Mouse (Mus musculus) ES-E14 (cell line): ENCODE data around the gene Defb33. TPM values are rescaled to one million over a fixed set of nuclear protein-coding genes. Genes with fewer than 3 reads are reported as not detected.

Experiments used
- DNase-seq: peaks from one replicate; pipeline ENCODE4 v3.0.0-alpha.2; 2013; ENCODE audit warnings: low read depth, low spot score
- H3K27ac ChIP-seq: 2 replicates; pipeline ENCODE4 v1.5.1; 2012; ENCODE audit warnings: low read depth, mild to moderate bottlenecking, low read length, moderate library complexity, mixed read lengths; ENCODE audit not compliant: poor library complexity, insufficient read depth, severe bottlenecking
- H3K36me3 ChIP-seq: 2 replicates; pipeline ENCODE4 v1.6.1; 2012; ENCODE audit warnings: mild to moderate bottlenecking, low read length, moderate library complexity, mixed read lengths; ENCODE audit not compliant: control insufficient read depth, poor library complexity, insufficient read depth, severe bottlenecking
- H3K4me1 ChIP-seq, 2 experiments: fragments of 150-350 bp in 1 of 2; sonication (generic) in 1 of 2; 2 replicates each; pipeline ENCODE4 v1.6.1; 2012; ENCODE audit warnings: low read length in 2 of 2, mild to moderate bottlenecking in 1 of 2, mixed read lengths in 1 of 2; ENCODE audit not compliant: control insufficient read depth in 2 of 2, insufficient read depth in 2 of 2, poor library complexity in 1 of 2
- H3K4me3 ChIP-seq, 2 experiments: fragments of 150-350 bp in 1 of 2; sonication (generic) in 1 of 2; 2 replicates each; pipeline ENCODE4 v1.5.1; 2012; ENCODE audit warnings: low read length in 2 of 2, low read depth in 1 of 2, mild to moderate bottlenecking in 1 of 2, mixed read lengths in 1 of 2; ENCODE audit not compliant: insufficient read depth in 1 of 2, poor library complexity in 1 of 2, severe bottlenecking in 1 of 2
- H3K9ac ChIP-seq: 2 replicates; pipeline ENCODE4 v1.6.1; 2012; ENCODE audit warnings: low read depth, mild to moderate bottlenecking, low read length, mixed read lengths; ENCODE audit not compliant: poor library complexity, insufficient read depth, severe bottlenecking
- H3K9me3 ChIP-seq: fragments of 150-350 bp; sonication (generic); 2 replicates; pipeline ENCODE4 v1.6.1; 2012; ENCODE audit warnings: low read depth, mild to moderate bottlenecking, low read length; ENCODE audit not compliant: control insufficient read depth, insufficient read depth
- CHD2 ChIP-seq: IDR thresholded peaks from 2 replicates; pipeline ENCODE4 v1.6.1; 2014; ENCODE audit warnings: mild to moderate bottlenecking, low read depth, low read length, inconsistent platforms
- HCFC1 ChIP-seq: IDR thresholded peaks from 2 replicates; pipeline ENCODE4 v1.6.1; 2012; ENCODE audit warnings: low read length, inconsistent platforms, borderline replicate concordance; ENCODE audit not compliant: insufficient read depth
- MAFK ChIP-seq: IDR thresholded peaks from 2 replicates; pipeline ENCODE4 v1.6.1; 2014; ENCODE audit warnings: mild to moderate bottlenecking, low read depth, low read length, inconsistent platforms; ENCODE audit not compliant: insufficient read depth
- ZC3H11A ChIP-seq: IDR thresholded peaks from 2 replicates; pipeline ENCODE4 v1.6.1; 2012; ENCODE audit warnings: low read depth, mild to moderate bottlenecking, inconsistent platforms, low read length, borderline replicate concordance
- ZNF384 ChIP-seq: IDR thresholded peaks from 2 replicates; pipeline ENCODE4 v1.6.1; 2012; ENCODE audit warnings: low read depth, low read length, inconsistent platforms
- in situ Hi-C, 2 experiments: fragments of 600-800 bp; cut with MboI; formaldehyde crosslinking; loops; one replicate each; pipeline ENCODE4 v1.15.1; 2025; ENCODE audit warnings: low sequenced_read_pairs in 2 of 2, inconsistent platforms in 1 of 2; ENCODE audit not compliant: unreplicated experiment in 2 of 2
- total RNA-seq: library from RNA; depleted of rRNA; stranded (reverse); fragments of 300-350 nt; gene quantifications from 2 replicates; pipeline ENCODE4 v1.2.3, GENCODE M21; 2012; rRNA removed

The Defb33 gene
- not detected in 2 replicates for total RNA-seq

DNA sequence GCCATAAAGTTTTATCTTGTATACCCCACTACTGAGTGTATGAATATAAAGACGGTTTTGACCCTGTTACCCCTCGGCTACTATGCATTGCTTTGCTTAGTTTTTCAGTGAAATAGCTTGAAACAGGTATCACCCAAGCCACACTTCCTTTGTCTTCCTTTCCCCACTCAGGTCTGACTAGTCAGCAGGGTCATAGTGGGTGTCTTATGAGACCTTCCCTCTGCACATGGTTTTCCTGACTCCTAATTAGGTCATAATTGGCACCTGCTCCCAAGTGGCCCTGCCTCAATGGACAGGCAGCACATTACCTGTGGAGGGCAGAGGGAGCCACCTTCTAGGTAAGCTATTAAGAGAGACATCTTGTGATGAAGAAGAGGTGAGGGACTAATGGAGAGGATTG lies at the start of gene Defb33:
Defb33 (plus strand) TSS at position 301 of the 400 bp plus-strand sequence.
- Histone ChIP-seq H3K9ac (no peak within 1 kb of the TSS), H3K36me3 (no peaks in the 10 kb centered on the region), H3K4me1 (no peaks in the 10 kb centered on the region), H3K27ac (no peak within 1 kb of the TSS), H3K4me3 (no peak within 1 kb of the TSS), H3K9me3 (no peaks in the 10 kb centered on the region)
- in situ Hi-C loops: no loop called here
- no peak for DNase-seq
- TF ChIP-seq MAFK: no peak
- TF ChIP-seq ZNF384: no peak
- TF ChIP-seq ZC3H11A: no peak
- no peak for TF ChIP-seq CHD2
- TF ChIP-seq HCFC1: no peak

DNA sequence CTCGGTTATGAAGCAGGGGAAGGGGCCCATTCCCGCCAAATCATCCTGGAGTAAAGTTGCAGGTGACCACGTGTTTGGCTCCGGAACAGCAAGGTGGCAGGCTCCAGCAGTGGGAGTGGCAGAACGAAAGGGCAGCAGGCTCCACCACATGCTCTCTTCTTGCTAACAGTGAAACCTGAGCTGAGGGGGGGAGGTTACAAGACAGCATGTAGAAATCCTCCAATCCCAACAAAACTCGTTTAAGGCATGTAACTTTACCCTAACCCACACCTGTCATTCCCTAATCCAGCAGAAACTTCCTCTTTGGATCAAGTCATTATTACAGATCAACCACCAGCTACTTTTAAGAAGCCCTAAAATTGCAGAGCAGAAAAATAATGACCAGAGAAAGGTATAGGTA lies 17.9 kb upstream of the Defb33 start:
- Histone ChIP-seq H3K9ac (no peak overlapping the region), H3K9me3 (no peaks in the 10 kb centered on the region), H3K4me3 (no peak overlapping the region), H3K27ac (no peak overlapping the region), H3K4me1 (no peaks in the 10 kb centered on the region), H3K36me3 (no peaks in the 10 kb centered on the region)
- in situ Hi-C loops: no loop called here
- no peak for DNase-seq
- no peak for TF ChIP-seq ZNF384
- TF ChIP-seq MAFK: no peak
- no peak for TF ChIP-seq HCFC1
- TF ChIP-seq CHD2: no peak
- TF ChIP-seq ZC3H11A: no peak

DNA sequence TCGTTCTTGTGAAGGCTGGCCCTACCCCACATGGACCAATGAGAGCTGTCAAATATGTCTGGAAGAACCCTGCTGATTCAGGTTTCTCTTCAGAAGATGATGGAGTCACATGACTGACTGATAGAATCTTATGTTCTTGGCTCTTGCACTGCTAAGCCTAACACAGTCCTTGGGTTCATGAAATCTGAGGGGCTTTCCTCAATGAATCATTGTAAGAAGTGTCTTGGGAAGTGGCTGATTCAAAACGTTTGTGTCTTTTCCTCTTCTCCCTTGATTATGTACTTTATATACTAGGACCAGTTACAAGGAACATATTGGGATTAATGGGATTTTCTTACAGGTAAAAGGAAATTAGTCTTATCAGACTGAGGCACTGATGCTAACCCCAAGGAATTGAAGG lies 10.1 kb downstream of the Defb33 start, which contains the start of gene Gm15056:
Gm15056 (minus strand) TSS at position 101 of the 400 bp plus-strand sequence.
- in situ Hi-C loops: no loop called here
- Histone ChIP-seq H3K4me1 (no peaks in the 10 kb centered on the region), H3K9ac (no peak within 1 kb of the TSS), H3K4me3 (no peak within 1 kb of the TSS), H3K27ac (no peak within 1 kb of the TSS), H3K9me3 (no peaks in the 10 kb centered on the region), H3K36me3 (no peaks in the 10 kb centered on the region)
- no peak for DNase-seq
- no peak for TF ChIP-seq ZNF384

DNA sequence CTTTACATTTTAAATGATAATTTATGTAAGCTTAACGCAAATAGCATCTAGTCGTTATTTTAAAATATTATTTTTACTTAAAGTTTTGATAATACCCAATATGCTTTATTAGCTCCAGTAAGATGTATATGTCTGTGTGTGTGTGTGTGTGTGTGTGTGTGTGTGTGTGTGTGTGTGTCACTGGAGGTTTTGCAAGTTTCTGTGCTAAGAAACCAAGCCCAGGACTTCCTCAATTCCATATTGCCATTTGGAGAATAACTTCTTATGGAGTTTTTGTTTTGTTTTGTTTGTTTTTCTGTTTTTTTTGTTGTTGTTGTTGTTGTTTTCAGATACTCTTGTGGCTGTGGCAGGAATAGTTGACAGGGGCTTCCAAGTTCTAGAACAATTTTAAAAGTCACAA lies 14.7 kb downstream of the Defb33 start:
- Histone ChIP-seq H3K4me1 (no peaks in the 10 kb centered on the region), H3K9me3 (no peaks in the 10 kb centered on the region), H3K27ac (no peak overlapping the region), H3K36me3 (no peaks in the 10 kb centered on the region), H3K9ac (no peak overlapping the region), H3K4me3 (no peak overlapping the region)
- no peak for TF ChIP-seq ZNF384
- no peak for TF ChIP-seq MAFK
- TF ChIP-seq HCFC1: no peak
- TF ChIP-seq ZC3H11A: no peak
- TF ChIP-seq CHD2: no peak
- no peak for DNase-seq
- in situ Hi-C loops: no loop called here

DNA sequence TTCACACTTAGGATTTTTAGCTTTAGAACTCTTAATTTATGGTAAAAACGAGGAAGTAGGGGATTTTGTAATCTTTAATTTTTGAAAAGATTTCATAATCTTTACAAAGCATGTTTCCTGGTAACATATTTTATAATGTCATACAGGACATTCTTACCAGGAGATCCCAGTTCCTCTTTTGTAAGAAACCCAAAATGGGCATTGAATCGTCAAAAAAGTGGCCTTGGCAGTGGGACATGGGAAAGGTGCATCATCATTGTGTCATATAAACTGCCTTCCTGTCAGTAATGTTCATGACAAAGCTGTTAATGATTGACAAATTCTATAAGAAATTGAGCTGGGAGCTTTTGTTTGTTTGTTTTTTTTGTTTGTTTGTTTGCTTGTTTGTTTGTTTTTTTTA lies 15.8 kb downstream of the Defb33 start:
- Histone ChIP-seq H3K9ac (no peak overlapping the region), H3K36me3 (no peaks in the 10 kb centered on the region), H3K27ac (no peak overlapping the region), H3K4me3 (no peak overlapping the region), H3K4me1 (no peaks in the 10 kb centered on the region), H3K9me3 (no peaks in the 10 kb centered on the region)
- in situ Hi-C loops: no loop called here
- no peak for TF ChIP-seq HCFC1
- no peak for DNase-seq
